Mouse (Mus musculus) NIH3T3 (cell line): ENCODE results near the gene Stard13.

Experiments used
- DNase-seq: peaks from one replicate; pipeline ENCODE4 v3.0.0-alpha.2; 2012; ENCODE audit warnings: low read depth

Gene Stard13

DNA sequence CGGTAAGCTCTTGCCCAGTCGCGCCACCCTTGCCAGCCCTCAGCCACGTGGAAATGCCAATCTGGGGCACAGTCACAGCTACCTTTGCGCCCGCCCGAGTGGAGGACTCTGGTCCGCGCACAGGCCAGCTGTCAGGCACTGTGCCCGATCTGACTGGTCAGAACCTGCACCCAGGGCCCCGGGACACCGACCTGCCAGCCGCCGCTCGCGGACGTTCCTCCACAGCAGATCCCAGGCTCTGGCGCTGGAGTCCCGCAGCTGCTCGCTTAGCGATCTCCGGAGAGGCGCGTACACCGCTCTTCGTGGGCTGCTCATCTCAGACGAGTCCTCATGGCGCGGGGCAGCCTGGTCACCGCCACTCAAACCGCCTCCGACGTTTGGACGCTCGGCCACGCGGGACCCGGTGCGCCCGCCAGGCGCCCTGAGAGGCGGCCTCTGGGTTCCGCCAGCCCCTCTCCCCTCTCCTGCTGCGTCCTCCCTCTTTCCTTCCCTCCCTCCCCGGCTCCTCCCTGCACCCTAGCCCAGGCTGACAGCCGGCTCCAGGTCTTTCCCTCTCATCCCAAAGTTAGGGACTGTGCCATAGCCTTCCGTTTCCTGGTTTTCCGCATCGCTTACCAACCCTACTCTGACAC lies at the start of gene Stard13:
Gene Stard13 (minus strand): TSS at position 437 of the 632 bp plus-strand sequence.
- peak; percentile 53 for DNase-seq

DNA sequence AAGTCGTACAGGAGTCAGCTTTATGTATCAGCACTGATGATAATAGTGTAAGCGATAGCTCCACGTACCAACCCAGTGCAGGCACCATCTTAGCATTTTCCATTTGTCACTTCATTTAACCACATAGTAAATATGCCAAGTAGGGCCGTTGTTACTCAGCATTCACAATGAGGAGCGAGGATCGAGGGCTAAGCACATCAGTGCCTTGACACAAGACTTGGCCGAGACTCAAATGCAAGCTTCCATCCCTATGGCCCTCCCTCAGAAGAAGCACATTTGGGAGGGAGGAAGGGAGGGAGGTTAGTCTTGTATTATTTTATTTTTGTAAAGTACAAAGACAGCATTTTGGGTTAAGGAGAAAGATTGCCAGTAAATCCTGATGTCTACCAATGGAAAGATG lies 45.9 kb upstream of the Stard13 start:
- DNase-seq = no peak

DNA sequence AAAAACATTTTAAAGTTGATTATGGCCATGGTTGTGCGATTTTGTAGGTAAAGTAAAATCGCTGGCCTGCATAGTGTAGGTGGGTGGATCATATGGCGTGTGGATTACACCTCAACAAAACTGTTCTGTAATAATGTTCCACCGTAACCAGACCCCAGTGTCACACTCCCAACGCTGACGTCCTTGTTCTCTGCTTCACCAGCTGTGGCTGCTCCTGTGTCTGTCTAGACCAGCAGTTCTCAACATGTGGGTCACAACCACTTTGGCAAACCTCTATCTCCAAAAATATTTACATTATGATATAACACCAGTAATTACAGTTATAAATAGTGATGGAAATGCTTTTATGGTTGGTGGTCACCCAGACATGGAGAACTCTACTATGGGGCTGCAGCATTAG lies 44.3 kb upstream of the Stard13 start:
- DNase-seq = no peak

DNA sequence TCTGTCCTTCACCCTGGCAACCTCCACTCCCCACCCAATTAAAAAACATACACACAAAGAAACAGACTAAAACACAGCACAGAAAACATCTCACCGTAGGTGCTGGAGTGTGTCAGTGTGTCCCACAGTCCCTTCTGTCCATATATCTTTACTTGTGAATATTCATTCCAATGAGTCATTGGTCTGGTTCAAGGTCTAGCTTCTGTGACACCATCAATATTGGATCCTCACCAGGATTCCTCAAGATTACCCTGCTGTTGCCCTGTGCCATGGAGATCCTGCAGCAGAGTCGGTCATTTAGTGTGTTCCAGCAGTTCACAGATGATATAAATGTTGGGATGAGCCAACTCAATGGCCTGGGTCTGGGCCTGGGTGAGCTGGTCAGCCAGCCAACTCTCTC lies 42.4 kb upstream of the Stard13 start:
- no peak for DNase-seq

DNA sequence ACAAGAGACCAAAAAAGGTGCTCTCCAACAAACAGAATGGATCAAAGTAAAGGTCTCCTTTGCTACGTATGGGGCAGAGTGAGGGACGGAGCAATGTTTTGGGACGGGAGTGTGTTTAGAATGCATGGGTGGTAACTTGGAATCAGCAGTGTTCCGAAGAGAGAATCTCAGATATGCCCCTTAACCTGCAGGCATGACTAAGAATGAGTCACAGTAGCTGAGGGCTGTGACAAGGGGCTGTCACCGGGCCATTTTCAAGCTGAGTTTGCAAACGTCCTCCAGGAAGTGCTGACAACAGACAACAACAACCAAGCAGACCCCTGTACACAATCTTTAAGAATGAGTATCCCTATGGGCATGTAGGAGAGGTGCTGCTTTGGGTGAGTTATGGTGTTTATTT lies 40.6 kb upstream of the Stard13 start:
- DNase-seq = peak; percentile 14

DNA sequence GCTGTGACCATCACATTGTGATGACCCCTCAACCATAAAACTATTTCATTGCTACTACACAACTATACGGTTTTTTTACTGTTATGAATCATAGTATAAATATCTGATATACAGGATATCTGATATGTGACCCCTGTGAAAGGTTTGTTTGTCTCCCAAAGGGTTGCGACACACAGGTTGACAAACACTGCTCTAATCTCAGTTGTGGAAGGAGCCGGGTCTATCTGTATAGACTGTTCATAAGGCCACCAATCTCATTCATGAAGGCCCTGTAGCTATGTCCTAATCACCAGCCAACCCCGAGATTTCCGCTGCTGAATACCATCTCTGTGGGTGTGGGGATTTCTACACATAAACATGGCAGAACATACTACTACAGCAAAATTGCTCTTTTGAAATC lies 37.2 kb upstream of the Stard13 start:
- no peak for DNase-seq

DNA sequence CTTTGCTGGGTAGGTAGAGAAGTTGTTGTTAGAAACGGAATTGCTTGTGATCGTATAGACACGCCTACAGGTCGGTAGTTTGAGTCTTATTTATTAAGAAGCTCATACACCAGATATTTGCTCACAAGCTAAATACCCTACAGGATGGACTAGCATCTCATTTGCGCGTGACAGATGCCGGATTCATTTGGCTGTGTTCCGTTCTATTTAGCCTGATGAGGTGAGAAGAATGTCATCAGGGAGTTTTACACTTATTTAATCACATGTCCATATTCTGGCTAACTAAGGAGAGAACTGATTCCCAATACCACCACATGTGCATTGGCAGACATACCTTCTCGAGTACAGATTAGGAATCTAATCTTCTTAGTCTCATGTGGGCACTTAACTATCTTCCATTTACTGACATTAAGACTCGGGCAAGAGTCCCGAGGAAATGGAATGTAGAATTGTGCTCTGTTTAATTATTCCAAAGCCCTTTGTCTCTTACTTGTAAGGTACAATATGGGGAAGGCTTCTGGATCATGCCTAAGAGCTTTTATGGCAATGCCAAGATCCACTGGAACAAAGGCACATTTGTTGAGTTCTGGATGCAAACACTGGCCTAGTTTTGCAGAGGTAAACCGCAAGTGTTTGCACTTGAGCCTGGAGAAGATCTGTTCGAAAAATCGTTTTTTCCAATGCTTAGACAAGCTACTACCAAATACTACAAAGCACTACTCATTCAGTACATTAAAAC lies 33.4 kb upstream of the Stard13 start:
- DNase-seq = no peak

DNA sequence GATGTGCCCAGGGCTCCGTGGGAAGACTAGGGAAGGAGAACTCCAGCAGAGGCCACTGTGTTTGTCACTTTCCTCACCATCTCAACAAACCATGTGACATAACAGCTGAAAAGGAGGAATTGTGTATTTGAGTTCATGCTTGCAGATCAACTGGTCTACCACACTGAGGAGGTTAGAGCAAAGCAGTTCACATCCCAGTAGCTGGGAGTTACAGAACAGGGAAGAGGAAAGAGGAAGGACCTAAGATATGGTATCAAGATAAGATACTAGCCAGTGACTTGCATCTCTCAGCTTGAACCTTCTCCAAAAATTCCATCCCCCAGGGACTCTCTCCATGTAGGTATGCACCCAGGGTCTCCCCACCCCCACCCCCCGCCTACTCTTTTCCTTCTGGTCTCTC lies 27.9 kb upstream of the Stard13 start:
- DNase-seq = no peak

DNA sequence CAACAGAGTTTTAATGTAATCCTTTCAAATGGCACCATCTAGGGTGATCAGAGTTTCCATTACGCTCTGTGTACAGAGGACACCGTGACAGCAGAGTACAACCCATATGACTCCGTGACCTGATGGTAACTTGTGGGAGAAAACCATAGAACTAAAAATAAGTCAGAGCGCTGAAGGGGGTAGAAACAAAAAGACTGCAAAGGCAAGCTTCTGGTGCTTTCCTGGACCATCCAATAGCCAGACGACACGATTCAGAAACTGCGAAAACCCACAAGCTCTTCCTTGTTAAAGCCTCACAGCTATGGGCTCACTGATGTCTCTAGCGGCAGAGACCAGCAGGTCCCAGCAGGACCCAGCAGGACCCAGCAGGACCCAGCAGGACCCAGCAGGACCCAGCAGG lies 18.6 kb upstream of the Stard13 start:
- DNase-seq = peak; percentile 28

DNA sequence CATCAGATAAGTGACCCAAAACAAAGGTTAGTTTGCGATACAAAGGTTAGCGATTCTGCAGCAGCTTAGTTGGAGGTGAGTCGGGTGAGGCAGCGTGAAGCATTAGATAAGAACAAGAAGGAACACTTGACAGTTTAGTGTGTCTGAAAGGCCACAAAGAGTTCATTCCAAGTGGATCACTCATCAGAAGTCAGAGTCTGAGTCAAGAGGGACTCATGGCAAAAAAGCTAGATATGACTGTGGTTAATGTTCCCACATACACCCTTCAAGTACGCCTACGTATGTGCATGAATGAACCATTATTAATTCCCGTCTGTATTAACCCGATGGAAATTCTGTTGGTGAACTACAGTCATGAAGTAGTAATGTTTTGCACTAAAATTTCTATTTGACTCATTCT lies 18.0 kb upstream of the Stard13 start:
- peak; percentile 58 for DNase-seq

DNA sequence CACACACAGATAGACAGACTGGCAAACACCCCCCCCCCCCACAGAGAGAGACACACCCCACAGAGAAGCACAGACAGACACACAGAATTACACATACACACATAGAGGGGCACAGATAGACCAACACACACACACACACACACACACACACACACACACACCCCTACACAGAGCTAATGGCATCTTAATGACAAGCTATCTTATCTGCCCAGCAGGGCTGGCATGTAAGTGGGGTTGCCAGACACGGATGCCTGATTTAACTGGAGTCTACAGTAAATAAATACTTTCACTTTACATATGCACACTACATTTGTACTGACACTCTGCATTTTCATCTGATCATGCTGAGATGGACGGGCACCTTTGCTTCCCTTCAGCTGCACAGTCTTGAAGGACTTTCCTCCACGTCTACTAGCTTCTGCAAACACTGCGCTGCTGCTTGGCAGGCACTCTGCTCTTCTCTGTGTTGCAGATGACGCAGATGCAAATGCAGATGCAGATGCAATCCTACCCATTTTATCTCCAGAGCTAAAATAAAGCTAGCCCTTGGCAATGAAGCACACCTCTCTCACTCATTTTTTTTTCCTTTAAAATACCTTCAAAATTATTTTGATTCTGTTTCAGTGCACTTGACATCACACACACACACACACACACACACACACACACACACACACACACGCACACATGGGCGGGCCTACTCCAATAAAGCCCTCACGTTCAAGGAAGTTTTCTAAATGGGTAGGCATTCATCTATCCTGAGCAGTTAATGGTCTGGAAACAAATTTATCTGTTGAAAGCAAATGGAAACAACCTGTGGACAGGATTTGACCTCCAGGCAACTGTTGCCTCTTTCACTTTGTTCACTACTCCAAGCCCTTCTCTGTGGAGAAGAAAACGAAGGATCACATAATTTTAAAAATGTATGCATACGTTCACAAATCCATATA lies 15.3 kb upstream of the Stard13 start:
- DNase-seq = no peak

DNA sequence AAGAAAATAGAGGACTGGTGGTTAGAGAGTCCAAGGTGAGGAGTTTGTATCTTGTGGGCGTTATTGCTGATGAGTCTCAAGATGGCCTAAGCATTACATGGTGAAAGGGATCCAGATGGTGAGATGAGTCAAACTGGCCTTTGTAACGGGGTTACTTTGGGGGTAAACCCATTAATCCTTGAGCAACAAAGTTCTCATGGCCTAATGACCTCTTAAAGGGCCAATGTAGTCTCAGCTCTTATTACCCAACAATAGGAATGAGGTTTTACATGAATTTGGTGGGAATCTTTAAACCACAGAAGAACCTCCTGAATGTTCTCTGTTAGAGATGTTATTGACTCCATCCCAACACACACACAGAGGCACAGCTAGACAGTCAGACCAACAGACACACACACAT lies 14.4 kb upstream of the Stard13 start:
- peak; percentile 49 for DNase-seq

DNA sequence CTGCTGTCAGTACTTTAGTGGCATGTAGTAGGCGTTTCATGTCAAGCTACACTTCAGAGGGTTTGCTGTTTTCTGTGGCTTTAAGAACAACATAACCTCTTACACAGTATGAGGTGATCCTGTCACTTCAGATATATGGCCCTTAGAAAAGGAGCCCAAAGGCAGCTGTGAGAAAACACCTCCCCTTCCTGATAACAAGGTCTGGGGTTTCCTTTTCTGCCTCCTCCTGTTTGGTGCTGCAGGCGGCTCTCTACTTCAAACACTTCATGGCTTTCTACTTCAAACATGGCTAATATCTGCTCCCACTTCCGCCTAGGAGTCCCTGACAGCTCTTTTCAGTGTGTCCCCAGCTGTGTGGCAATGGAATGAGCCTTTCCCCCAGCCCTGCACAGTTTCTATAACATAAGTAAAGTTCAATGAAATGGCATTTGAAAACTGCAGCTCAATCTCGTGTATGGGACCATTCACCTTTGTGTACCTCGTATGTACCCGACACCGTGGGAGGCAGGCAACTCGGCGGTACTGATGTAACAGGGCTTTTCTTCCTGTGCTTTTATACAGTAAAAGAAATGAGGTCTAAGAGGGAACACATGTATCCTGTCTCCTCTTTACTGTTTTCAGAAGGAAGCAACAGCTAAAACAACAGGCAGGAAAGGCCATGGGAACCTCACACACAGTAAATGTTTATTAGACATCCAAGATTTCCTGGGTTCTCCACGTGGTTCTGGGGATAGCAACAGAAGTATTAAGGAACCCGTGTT lies 13.7 kb upstream of the Stard13 start:
- no peak for DNase-seq

DNA sequence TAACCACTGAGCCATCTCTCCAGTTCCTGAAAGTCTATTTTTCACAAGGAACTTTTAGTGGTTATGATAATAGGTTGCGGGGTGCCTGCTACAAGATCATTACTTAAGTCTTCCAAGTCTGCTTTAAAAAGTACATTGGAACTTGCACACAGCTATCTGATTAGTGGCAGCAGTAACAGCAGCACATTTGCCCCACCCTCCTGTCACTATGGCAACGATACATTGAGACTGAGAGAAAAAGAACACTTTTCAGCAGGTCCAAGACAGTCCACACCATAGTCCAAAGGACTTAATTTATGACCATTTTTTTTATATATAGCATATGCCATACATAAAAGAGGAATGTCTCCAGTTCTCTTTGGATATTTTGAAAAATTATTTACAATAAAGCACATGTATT lies 12.7 kb upstream of the Stard13 start:
- no peak for DNase-seq

DNA sequence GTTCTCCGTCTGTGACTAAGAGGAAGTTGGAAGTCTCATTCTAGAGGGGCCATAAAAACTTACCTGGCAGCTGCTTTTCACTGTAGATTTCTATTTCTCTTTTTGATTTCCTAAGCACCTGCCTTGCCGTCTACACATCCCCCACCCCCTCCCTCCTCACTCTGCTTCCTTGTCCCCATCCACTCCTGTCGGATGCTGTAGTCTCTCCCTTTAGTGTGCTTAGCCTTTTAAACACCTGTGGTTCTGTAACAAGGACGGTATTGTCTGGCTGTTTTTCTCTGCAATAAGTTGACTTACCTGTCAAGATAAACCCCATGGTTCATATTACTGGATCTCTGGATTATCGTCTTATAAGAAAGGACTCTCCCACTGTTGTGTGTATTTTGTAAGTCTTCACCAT lies 11.9 kb upstream of the Stard13 start:
- no peak for DNase-seq

DNA sequence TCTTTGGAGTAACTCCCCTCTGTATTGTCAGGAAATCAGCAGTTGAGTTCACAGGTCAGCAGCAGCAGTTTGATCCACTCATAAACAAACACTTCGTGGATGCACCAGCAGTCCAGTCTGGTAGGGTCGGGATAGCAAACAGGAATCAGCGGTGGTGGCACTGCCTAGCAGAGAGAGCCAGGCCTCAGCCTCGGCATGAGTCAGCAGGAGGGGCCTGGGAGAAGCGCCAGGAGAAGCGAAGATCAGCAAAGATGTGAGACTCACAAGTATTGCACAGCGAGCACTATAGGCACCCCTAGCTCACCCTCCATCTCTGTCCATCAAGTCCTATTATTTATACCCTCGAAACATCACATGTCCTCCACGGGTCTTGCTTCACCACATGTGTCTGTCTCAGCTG lies 5.1 kb upstream of the Stard13 start:
- DNase-seq = peak; percentile 65

DNA sequence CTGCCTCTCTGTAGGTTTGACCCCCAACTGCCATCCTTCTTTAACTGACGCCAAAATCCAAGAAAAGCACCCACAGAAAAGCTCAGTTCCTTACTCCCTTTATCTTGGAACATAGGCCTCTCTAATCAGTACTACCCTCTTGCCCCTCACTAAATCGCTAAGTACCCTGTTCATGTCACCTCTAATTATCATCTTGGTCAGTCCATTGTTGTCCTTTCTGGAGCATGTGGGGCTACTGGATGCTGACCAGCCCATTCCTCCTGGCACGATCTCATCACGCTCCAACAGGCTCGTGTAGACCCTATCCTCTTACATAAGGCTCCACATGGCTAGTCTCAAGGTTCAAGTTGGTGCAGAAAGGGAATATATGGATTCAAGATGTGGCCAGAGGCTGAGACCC lies 2.8 kb upstream of the Stard13 start:
- DNase-seq = no peak

DNA sequence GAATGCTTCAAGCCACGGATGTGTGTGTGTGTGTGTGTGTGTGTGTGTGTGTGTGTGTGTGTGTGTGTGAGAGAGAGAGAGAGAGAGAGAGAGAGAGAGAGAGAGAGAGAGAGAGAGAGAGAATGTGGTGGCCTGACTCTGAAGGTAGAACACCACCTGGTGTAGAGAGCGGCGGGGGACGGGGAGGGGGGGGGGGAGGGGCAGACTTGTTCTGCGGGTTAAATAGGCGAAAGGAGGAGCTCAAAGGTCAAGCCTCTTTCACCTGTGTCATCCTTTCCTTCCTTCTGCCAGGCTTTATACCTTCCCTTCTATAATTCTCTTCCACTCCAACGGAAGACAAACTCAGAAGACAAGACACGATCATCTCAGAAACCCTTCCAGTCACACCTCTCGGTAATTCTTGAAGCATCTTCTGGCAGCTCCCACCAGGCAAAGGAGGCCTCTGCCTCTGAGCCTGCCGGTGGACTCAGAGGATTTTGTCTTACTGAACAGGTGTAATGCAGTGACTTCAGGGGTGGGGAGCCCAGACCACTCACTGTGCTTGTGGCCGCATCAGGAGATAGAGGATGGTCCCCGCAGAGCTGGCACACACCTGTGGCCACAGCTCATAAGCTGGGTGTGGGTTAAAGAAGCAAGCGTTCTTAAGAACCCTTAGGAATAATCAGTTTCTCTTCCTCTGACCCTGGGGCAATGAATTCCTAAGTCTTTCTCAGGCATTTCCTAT lies 898 bp downstream of the Stard13 start:
- no peak for DNase-seq

DNA sequence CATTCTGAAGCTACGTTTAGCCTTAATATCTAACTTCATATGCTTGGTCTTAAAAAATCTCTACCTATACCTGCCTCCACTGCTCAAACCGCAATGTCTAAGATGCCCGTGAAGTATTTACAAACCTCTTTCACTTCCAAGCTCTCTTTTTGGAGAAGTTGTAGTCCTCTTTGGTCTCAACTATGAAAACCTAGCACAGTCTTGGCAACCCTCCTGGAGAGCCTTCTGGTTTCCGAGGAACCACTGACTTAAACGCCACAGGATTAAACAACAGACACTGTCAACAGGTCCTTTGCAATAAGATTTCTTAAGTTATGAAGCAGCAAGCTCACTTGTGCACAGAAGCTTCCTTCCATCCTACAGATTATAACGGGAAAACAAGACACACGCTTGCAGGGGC lies 1.8 kb downstream of the Stard13 start:
- DNase-seq = no peak

DNA sequence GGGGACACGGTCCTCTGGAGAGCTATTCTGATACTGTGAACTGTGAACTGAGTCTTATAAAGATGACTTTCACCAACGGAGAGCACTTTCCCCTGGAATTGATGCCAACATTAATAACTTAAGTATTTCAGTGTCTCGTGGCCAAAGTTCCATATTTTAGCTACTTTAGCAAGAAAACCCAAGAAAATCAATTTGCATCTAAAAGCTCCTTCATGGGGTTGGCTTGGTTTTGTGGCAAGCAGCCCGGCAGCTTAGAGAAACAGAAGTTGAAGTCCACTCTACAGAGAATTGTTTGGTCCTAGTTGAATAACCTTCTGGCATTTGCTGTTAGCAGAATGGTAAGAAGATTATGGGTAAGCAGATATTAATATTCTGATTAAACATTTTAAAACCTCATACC lies 2.2 kb downstream of the Stard13 start:
- no peak for DNase-seq

DNA sequence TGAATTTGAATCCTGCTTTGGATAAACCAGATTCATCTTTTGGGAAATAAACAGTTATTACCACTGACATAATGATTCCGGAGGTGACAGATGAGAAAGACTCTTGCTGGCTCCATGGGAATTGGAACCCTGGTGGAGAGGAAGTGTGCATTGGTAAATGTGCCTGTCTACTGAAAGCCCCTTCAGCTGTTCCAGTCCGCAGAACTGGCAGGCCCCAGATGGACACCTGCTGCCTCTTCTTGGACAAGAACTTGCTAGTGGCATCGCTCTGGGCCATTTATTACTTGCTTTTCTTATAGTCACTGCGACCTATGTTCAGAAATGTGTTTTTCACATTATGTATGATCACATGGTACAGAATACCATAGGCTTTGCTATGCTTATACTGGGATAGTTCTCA lies 3.2 kb downstream of the Stard13 start:
- DNase-seq = no peak
